Mouse (Mus musculus) limb, embryonic 10.5 days (tissue): ENCODE results near the gene Rpl3. TPM values are rescaled to one million over a fixed set of nuclear protein-coding genes. Genes with fewer than 3 reads are reported as not detected.
"Not testable (repeated sequence)": the region's sequence is repeated elsewhere in the genome, so short reads cannot be mapped to it uniquely, and the experiment has no call there.

Source experiments
- DNase-seq: peaks from one replicate; pipeline ENCODE4 v3.0.0-alpha.2; 2017; ENCODE audit warnings: low spot score
- H3K27ac ChIP-seq: fragments of 300-500 bp; sonication (generic); 2 replicates; pipeline ENCODE4 v1.5.1; 2016; ENCODE audit warnings: mild to moderate bottlenecking
- H3K27me3 ChIP-seq: fragments of 300-500 bp; sonication (generic); 2 replicates; pipeline ENCODE4 v1.6.1; 2016; ENCODE audit warnings: low read depth, mild to moderate bottlenecking; ENCODE audit not compliant: poor library complexity, severe bottlenecking
- H3K36me3 ChIP-seq: fragments of 300-500 bp; sonication (generic); 2 replicates; pipeline ENCODE4 v1.6.1; 2016; ENCODE audit warnings: mild to moderate bottlenecking, moderate library complexity
- H3K4me1 ChIP-seq: fragments of 300-500 bp; sonication (generic); 2 replicates; pipeline ENCODE4 v1.6.1; 2016
- H3K4me3 ChIP-seq: fragments of 300-500 bp; sonication (generic); 2 replicates; pipeline ENCODE4 v1.5.1; 2016; ENCODE audit warnings: mild to moderate bottlenecking, moderate library complexity
- H3K9me3 ChIP-seq: fragments of 300-500 bp; sonication (generic); replicated peaks from 2 replicates; pipeline ENCODE4 v1.6.1; 2016; ENCODE audit warnings: mild to moderate bottlenecking
- WGBS: fragments of 180-500 bp; shearing (Covaris S2); methylation state at CpG from one replicate; pipeline ENCODE4 v1.1.7; 2016; 5-methylcytosine and 5-hydroxymethylcytosine counted together
- polyA plus RNA-seq: library from polyadenylated mRNA; unstranded; fragments of >200 nt; fragmentation: Nextera tagmentation; extraction: Ambion mirVana; gene quantifications from 2 replicates; pipeline ENCODE4 v1.2.1, GENCODE M21; 2016

Gene Rpl3
- polyA plus RNA-seq, 1 experiment from 2014 or later: 1,077 TPM

- WGBS: 92% methylated on average over 6 of the region's 6 CpGs
- H3K9me3 ChIP-seq: no peaks in the 10 kb centered on the region
- H3K4me1 ChIP-seq: peaks cover 18% of the 10 kb centered on the region
- no peak overlapping the region for H3K4me3 ChIP-seq
- no peak overlapping the region for H3K27ac ChIP-seq
- no peaks in the 10 kb centered on the region for H3K27me3 ChIP-seq
- no peaks in the 10 kb centered on the region for H3K36me3 ChIP-seq
- no peak for DNase-seq
These were observed 38.3 kb upstream of the Rpl3 start for GRCm38 (mm10) chr15:80129982-80130381.

GRCm38 (mm10) chr15:80127191-80127590 is 35.5 kb upstream of the Rpl3 start:
- Histone ChIP-seq H3K4me1 (no peaks in the 10 kb centered on the region), H3K36me3 (no peaks in the 10 kb centered on the region), H3K27ac (no peak overlapping the region), H3K9me3 (no peaks in the 10 kb centered on the region), H3K4me3 (no peak overlapping the region), H3K27me3 (no peaks in the 10 kb centered on the region)
- DNase-seq: no peak
- 81% methylated on average over 1 of the region's 1 CpGs for WGBS

DNA sequence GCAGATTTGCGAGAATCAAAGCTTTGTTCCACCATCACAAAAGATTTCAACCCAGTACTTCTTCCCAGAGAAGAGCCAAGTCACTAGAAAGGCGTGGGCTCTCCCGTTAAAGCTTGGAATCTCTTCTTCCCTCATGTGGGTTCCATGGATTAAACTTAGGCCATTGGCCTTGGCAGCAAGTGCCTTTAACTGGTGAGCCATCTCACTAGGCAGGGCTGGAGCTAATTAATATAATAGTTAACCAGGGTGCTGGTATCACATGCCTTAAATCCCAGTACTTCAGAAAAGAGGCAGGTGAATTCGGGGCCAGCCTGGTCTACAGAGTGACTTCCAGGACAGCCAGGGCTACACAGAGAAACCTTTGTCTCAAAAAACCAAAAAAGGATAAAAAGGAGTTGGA is 33.0 kb upstream of the Rpl3 start:
- Histone ChIP-seq H3K36me3 (no peaks in the 10 kb centered on the region), H3K27ac (no peak overlapping the region), H3K4me1 (no peaks in the 10 kb centered on the region), H3K4me3 (no peak overlapping the region), H3K27me3 (no peaks in the 10 kb centered on the region), H3K9me3 (no peaks in the 10 kb centered on the region)
- whole genome bisulfite sequencing: 79% methylated on average over 4 of the region's 4 CpGs
- no peak for DNase-seq

- not testable (repeated sequence) for H3K36me3 ChIP-seq, H3K4me3 ChIP-seq, H3K4me1 ChIP-seq, H3K9me3 ChIP-seq, H3K27ac ChIP-seq, H3K27me3 ChIP-seq, DNase-seq
- 94% methylated on average over 6 of the region's 6 CpGs for WGBS
These were observed 30.8 kb upstream of the Rpl3 start for GRCm38 (mm10) chr15:80122431-80122830.

GRCm38 (mm10) chr15:80121721-80122325 is 30.2 kb upstream of the Rpl3 start:
- Histone ChIP-seq H3K27me3 (no peaks in the 10 kb centered on the region), H3K9me3 (no peaks in the 10 kb centered on the region), H3K4me1 (0 out of 2 replicates have a peak, but pooled peaks cover 2% of the 10 kb centered on the region), H3K4me3 (no peak overlapping the region), H3K27ac (no peak overlapping the region), H3K36me3 (no peaks in the 10 kb centered on the region)
- no peak for DNase-seq
- 93% methylated on average over 9 of the region's 9 CpGs for WGBS

- Histone ChIP-seq H3K27ac (no peak overlapping the region), H3K27me3 (no peaks in the 10 kb centered on the region), H3K36me3 (no peaks in the 10 kb centered on the region), H3K4me1 (peaks cover 14% of the 10 kb centered on the region), H3K4me3 (no peak overlapping the region), H3K9me3 (no peaks in the 10 kb centered on the region)
- WGBS: 91% methylated on average over 6 of the region's 6 CpGs
- DNase-seq: no peak
These were observed 27.4 kb upstream of the Rpl3 start for GRCm38 (mm10) chr15:80119076-80119475.

- Histone ChIP-seq H3K36me3 (no peaks in the 10 kb centered on the region), H3K4me1 (peaks cover 14% of the 10 kb centered on the region), H3K27me3 (no peaks in the 10 kb centered on the region), H3K9me3 (no peaks in the 10 kb centered on the region), H3K27ac (no peak overlapping the region), H3K4me3 (no peak overlapping the region)
- DNase-seq: no peak
- 71% methylated on average over 8 of the region's 8 CpGs for WGBS
These were observed 25.5 kb upstream of the Rpl3 start for GRCm38 (mm10) chr15:80117154-80117553.

GRCm38 (mm10) chr15:80115866-80116794 is 24.5 kb upstream of the Rpl3 start:
- no peaks in the 10 kb centered on the region for H3K9me3 ChIP-seq
- H3K27ac ChIP-seq: 0 out of 2 replicates have a peak overlapping the region, but pooled peaks have one; percentile 5
- peaks cover 14% of the 10 kb centered on the region for H3K4me1 ChIP-seq
- H3K36me3 ChIP-seq: no peaks in the 10 kb centered on the region
- WGBS: 71% methylated on average over 13 of the region's 13 CpGs
- H3K27me3 ChIP-seq: no peaks in the 10 kb centered on the region
- DNase-seq: no peak
- H3K4me3 ChIP-seq: peak overlapping the region; percentile 16; the same call in 1 of the 2 replicates

- Histone ChIP-seq H3K4me1 (peaks cover 14% of the 10 kb centered on the region), H3K27ac (peak overlapping the region; percentile 5; the same call in 1 of the 2 replicates), H3K36me3 (no peaks in the 10 kb centered on the region), H3K4me3 (peak overlapping the region; percentile 16; the same call in 1 of the 2 replicates), H3K27me3 (no peaks in the 10 kb centered on the region), H3K9me3 (no peaks in the 10 kb centered on the region)
- 57% methylated on average over 5 of the region's 5 CpGs for WGBS
- DNase-seq: no peak
These were observed 23.6 kb upstream of the Rpl3 start for GRCm38 (mm10) chr15:80115256-80115655.

DNA sequence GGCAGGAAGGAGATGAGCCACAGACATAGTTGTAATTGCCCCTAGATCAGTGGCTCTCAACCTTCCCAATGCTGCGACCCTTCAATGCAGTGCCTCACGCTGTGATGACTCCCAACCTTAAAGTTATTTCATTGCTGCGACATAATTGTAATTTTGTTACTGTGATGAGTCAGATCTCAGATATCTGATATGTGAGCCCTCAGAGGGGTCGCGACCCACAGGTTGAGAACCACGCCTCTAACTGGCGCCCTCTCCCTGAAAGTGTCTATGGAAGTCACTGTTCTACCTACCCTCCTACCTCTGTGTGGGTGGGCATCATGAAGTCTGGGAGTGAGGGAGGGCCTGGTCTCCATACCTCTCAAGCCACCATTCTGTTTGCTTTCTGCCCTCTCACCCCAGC is 22.7 kb upstream of the Rpl3 start:
- Histone ChIP-seq H3K36me3 (no peaks in the 10 kb centered on the region), H3K4me1 (peaks cover 14% of the 10 kb centered on the region), H3K9me3 (no peaks in the 10 kb centered on the region), H3K4me3 (no peak overlapping the region), H3K27me3 (no peaks in the 10 kb centered on the region), H3K27ac (no peak overlapping the region)
- DNase-seq: no peak
- WGBS: 90% methylated on average over 7 of the region's 7 CpGs

DNA sequence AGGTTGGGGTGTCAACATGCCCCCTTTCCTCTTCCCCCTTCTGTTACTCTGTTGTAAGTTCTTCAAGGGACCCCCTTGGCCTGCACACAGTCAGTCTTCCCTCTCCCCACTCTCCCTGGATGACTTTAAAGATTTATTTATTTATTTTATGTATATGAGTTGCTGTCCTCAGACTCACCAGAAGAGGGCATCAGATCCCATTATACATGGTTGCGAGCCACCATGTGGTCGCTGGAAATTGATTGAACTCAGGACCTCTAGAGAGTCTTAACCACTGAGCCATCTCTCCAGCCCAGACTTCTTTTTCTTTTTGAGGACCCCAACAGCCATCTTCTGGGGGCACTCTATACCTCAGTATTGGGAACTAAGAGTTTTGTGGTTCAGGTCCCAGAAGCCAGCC is 20.8 kb upstream of the Rpl3 start:
- Histone ChIP-seq H3K4me1 (peaks cover 14% of the 10 kb centered on the region), H3K27me3 (no peaks in the 10 kb centered on the region), H3K27ac (no peak overlapping the region), H3K9me3 (no peaks in the 10 kb centered on the region), H3K36me3 (no peaks in the 10 kb centered on the region), H3K4me3 (no peak overlapping the region)
- DNase-seq: no peak
- WGBS: 44% methylated on average over 2 of the region's 2 CpGs

GRCm38 (mm10) chr15:80111436-80111835 is 19.8 kb upstream of the Rpl3 start:
- no peaks in the 10 kb centered on the region for H3K9me3 ChIP-seq
- peaks cover 8% of the 10 kb centered on the region for H3K4me1 ChIP-seq
- H3K27me3 ChIP-seq: no peaks in the 10 kb centered on the region
- no peak for DNase-seq
- H3K27ac ChIP-seq: no peak overlapping the region
- WGBS: 82% methylated on average over 12 of the region's 12 CpGs
- H3K4me3 ChIP-seq: no peak overlapping the region
- no peaks in the 10 kb centered on the region for H3K36me3 ChIP-seq

DNA sequence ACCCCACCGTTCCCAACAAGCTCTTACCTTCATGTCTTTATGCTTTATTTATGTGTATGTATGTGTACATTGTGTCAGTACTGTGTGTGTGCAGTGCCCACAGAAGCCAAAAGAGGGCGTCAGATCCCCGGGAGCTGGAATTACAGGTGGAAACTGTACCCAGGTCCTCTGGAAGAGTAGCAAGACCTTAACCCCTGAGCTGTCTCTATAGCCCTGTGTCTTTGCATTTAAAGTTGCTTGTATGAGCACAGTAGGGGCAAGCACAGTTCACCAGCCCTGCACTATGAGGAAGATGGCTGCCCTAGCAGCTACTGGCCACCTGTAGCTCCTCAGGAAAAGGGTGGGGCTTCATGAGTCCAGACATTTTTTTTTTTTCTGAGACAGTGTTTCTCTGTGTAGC is 15.9 kb upstream of the Rpl3 start:
- Histone ChIP-seq H3K27ac (no peak overlapping the region), H3K4me3 (no peak overlapping the region), H3K9me3 (no peaks in the 10 kb centered on the region), H3K27me3 (no peaks in the 10 kb centered on the region), H3K36me3 (no peaks in the 10 kb centered on the region), H3K4me1 (no peaks in the 10 kb centered on the region)
- DNase-seq: no peak
- WGBS: 88% methylated on average over 3 of the region's 3 CpGs
